Mouse (Mus musculus) lung, postnatal 0 days (tissue): ENCODE data around the gene Col9a1.

ENCODE experiments used
- CTCF ChIP-seq: IDR thresholded peaks from 2 replicates; pipeline ENCODE4 v1.5.1; 2016; ENCODE audit warnings: antibody characterized with exemption, mild to moderate bottlenecking
- EP300 ChIP-seq: IDR thresholded peaks from 2 replicates; pipeline ENCODE4 v1.6.1; 2016; ENCODE audit warnings: antibody characterized with exemption, mild to moderate bottlenecking, control low read depth

GRCm38 (mm10) chr1:24222981-24223612 is 45.7 kb downstream of the Col9a1 start:
- no peak for TF ChIP-seq CTCF
- TF ChIP-seq EP300, result no peak
